Mouse (Mus musculus): ENCODE results near the gene Padi2.

Gene Padi2

DNA sequence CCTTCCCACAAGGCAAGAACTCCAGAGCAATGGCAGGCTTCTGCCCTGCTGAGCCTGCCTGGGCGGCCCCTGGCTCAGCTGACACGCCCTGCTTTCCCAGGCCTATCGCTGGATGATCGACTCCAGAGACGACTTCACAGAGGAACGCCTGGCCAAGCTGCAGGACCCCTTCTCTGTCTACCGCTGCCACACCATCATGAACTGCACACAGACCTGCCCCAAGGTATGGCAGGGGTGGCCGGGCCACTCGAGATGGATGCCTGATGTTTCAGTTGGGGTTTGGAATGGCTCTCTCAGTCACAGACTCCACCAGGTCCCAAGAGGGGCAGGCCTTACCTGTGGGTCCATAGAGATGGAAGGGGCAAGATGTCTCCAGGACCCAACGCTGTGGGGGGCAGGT lies 71.1 kb downstream of the Padi2 start:
- in situ Hi-C loops (cut with MboI; ENCODE audit: unreplicated experiment in 2 of 2) = no loop called here

DNA sequence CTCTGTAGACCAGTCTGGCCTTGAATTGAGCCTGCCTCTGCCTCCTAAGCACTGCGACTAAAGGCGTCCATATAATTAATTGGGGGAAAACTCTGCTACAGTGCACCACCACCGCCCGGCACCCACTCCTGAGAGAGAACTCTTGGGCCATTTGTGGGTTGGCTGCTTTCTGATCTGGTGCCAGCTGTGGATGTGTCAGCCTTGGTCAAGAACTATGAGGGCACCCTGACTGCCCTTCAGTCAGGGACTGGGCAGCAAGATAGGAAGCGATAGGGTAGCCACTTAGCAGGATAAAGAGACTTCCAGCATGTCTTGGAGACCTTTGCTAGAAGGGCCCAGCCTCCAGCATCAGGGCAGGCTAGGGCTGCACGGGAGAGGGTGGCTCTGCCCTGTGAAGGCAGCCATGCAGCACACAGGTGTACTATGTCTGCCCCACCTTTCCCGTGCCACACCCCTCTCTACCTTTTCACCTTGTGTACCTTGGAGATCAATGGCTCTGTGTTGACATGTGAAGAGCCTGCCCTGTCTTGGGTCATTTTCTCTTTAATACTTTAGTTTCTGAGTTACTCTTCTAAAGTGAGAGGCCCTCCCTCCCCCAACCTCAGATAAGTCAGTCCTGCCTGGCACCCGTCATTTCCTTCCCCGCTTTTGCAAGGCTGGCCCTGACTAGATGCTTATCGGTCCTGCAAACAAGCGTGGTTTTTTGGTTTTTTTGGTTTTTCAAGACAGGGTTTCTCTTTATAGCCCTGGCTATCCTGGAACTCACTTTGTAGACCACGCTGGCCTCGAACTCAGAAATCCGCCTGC lies 71.9 kb downstream of the Padi2 start:
- in situ Hi-C loops (cut with MboI; ENCODE audit: unreplicated experiment in 2 of 2) = no loop called here

DNA sequence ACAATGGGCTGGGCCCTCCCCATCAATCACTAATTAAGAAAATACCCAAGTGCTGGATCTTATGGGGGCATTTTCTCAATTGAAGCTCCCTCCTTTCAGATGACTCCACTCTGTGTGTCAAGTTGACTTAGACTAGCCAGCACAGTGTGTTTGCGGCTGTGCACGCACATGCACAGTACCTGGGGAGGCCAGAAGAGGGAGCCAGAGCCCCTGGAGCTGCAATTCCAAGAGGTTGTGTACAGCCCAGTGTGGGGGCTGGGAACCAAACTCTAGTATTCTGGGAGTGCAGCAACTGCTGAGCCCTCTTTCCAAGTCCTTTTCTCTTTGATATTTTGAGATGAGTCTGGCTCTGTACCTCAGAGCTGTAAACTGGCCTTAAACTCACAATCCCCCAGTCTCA lies 75.5 kb downstream of the Padi2 start:
- in situ Hi-C loops (cut with MboI; ENCODE audit: unreplicated experiment in 2 of 2) = no loop called here

DNA sequence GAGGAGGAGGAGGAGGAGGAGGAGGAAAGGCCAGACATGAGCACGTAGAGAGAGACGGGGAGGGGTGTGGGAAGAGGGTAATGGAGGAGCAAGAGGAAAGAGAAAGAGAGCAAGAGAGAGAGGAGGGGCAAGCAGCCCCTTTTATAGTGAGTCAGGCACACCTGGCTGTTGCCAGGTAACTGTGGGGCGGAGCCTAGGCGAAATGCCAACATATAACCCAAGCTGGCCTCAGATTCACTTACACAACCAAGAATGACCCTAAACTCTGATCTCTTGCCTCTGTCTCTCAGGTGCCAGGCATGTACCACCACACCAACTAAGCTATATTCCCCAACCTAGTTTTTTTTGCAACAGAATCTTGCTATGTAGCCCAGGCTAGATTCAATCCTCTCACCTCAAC lies 76.7 kb downstream of the Padi2 start:
- in situ Hi-C loops (cut with MboI; ENCODE audit: unreplicated experiment in 2 of 2) = no loop called here

DNA sequence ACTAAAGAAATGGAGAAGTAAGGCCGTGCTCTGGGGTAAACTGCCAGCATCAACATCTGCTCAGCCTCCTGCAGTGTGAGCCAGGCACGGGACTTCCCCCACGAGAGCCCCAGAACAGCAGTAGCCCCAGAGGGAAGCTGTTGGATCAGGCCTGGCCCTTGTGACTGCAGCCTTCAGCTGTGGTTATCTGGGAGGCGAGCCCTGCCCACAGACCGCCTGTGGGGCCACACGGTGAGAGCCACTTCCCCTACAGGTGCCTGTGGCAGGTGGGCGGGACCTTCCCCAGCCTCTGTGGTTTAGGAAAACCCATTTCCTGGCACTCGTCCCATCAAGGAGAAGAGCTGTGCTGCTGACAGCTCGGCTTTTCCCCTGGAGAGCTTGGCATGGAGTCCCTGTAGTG lies 77.3 kb downstream of the Padi2 start:
- in situ Hi-C loops (cut with MboI; ENCODE audit: unreplicated experiment in 2 of 2) = no loop called here

DNA sequence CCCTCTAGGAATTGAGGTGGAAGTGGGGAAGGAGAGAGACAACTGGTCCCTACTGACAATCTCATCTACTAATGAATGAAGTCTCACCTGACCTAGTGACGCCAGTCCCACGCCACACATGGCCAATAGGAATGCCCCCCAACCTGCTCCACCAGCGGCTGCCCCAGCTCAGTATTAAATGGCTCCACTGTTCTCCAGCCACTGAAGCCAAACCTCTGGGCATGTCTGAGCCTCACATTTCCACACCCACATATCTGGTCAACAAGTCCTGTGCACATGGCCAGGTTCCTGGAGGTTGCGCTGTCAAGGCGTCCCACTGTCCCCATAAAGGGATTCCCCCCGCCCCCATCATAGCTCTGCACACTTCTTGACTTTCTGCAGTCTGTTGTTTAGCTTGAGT lies 78.4 kb downstream of the Padi2 start:
- in situ Hi-C loops (cut with MboI; ENCODE audit: unreplicated experiment in 2 of 2) = no loop called here

DNA sequence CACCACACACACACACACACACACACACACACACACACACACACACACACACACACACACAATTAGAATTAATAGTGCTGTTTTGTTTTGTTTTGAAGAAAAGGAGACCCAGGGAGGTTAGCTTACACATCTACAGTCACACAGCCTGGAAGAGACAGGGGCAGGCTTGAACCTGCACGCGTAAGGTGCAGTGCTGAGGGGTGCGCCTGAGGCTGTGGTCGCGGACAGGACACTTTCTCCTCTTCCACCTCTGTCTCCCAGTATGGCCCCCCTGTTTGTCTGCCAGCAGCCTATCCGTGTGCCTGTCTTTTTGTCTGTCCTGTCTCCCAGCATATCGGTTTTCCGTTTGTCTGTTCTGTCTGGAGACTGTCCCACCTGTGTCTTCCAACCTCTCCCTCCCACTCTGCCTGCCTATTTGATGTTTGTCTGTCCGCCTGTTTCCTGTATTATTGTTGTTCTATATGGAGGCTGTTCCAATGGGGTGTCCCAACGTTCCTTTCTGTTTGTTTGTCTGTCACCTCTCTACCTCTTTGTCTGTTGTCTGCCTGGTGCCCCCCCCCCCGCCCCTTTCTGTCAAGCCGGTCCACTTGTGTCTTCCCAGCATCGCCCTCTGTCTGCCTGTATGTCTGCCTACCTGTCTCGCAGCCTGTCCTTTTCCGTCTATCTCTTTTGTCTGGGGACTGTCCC lies 80.0 kb downstream of the Padi2 start:
- in situ Hi-C loops (cut with MboI; ENCODE audit: unreplicated experiment in 2 of 2) = no loop called here

DNA sequence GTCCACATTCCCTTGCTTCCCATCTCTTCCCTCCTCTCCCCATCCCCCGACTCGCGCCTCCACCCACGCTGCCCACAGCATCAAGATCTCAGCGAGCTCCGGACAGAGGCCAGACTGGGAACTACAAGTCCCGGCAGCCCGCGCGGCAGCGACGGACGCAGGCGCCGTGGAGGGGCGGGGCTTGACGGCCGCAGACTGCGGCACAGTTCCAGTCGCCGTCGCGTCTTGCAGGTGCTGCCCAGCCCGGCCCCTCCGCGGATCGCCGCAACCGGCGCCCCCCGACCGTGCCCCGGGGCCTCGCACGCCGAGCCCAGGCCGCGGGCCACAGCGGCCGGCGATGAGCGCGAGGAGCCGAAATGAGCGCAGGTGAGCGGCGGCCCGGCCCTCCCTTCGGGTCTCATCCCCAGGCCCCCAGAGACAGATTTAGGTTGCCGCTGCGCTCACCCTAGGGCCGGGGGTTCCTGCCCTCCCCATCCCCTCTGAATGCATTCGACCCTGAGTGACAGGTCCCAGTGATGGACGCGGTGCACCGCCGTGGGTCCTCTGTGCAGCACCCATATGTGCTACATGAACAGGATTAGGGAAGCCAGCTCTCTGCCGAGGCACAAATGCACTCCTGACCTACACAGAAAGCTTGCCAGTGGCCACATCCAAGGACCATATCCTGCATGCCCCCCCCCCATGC lies 80.7 kb downstream of the Padi2 start, which contains the start of gene Atp13a2:
Atp13a2 (plus strand) TSS at position 163 of the 685 bp plus-strand sequence.
- in situ Hi-C loops (cut with MboI; ENCODE audit: unreplicated experiment in 2 of 2) = no loop called here

DNA sequence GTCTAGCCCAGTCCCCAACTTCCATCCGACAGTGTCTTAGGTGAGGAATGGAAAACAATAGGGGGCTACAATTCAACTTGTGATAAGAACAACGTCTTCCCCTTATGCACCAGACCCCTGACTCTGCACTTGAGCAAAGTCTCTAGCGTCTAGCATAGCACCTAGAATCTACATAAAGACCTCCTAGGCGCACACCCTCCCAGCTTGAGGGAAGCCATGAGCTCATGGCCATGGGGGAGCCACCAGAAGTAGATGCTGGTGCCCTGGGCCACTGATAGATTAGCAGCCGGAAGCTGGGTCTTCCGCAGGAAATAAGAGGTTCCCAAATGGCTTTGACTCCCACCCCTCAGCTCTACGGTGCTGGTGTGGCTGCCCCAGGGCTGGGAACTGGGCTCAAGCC lies 81.3 kb downstream of the Padi2 start:
- in situ Hi-C loops (cut with MboI; ENCODE audit: unreplicated experiment in 2 of 2) = no loop called here

DNA sequence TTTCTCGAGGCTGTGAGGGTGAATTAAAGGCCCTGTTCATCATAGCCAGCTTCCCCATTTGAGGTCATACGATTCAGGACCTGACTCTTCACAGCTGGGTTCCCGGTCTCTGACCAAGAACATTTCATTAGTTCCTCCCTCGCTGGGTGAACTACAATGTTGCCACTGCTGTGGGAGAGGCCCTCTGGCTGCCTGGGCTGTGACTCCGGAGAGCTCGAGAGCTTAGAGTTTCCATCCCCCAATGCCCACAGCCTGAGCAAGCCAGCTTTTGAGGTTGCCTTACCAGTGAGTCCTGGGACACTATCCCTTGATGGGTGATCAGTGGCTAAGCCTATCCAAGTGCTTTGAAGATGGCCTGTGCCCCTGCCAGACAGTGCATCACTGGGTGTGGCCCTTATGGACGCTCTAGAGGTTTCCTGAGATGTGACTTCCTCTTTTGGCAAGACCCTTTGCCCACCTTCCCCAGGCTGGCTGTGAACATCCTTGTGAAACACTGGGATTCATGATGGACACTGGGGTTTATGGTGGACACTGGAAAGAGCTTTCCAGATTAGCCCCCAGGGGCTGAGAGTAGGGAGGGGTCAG lies 82.7 kb downstream of the Padi2 start:
- in situ Hi-C loops (cut with MboI; ENCODE audit: unreplicated experiment in 2 of 2) = no loop called here

DNA sequence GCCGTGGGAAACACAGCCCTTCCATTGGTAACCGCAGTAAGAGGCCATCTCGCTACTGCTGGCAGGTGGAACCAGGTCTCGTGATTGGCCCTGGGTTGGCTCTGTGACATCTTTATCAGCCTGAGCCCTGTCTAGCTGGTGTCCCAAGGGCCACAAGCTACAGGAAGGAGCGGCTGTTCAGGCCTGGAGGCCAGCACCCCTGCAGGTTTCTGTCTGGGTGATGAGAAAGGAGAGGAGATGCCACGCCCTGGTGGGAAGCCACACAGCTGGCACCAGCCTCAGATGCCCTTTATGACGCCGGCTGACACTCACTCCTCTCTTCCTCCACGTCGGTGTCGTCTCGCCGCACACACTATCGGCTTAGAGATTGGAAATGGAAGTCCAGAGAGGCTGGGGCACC lies 83.3 kb downstream of the Padi2 start:
- in situ Hi-C loops (cut with MboI; ENCODE audit: unreplicated experiment in 2 of 2) = no loop called here

DNA sequence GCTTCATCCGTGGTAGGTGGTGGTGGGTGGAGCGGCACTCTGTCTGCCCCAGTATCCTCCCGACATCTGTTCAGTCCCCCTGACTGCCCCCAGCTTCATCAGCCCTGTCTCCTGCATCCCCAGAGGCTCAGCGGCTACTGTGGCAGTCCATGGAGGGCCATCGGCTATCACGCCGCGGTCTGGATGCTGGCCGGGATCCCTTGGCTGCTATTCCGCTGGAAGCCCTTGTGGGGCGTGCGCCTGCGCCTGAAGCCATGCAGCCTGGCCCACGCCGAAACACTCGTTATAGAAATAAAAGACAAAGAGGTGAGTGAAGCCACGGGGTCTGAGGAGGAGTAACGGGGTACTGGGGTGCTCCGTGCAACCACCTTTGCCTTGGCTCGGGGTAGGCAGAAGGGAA lies 86.1 kb downstream of the Padi2 start:
- in situ Hi-C loops (cut with MboI; ENCODE audit: unreplicated experiment in 2 of 2) = no loop called here

DNA sequence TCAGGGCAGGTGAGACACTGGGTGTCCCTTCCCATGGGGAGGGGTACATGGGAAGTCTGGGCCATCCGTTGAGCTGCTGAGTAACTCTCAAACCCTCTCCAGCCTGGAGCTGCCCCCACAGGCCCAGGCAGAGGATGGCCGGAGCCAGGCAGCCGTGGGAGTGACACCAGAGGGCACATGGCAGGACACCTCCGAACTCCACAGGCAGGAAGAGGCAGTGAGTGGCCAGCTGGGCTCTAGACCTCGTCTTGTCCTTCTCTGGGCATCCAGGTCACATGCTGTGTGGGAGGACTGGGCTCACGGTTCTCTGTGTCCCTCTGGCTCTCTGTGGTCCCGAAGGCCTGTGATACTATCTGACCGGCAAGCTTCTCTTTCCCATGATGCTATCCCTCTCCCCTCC lies 87.7 kb downstream of the Padi2 start:
- in situ Hi-C loops (cut with MboI; ENCODE audit: unreplicated experiment in 2 of 2) = no loop called here

DNA sequence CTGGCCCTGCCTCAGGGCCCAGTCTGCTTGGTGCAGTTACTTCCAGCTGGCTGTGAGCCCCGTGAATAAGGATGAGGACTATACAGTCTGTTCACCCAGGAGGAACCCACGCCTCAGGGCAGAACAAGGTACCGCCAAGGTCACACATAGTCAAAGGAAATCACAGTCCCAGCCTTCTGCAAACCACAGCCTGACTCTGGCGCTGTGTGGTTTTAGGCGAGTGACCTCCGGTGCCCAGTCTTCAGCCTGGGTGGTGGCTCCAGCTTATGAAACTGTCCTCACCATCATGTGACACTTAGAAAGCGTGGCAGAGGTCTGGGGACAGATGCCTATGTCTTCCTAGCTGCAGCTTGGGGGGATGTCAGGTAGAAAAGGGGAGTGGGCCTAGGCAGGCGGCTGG lies 89.7 kb downstream of the Padi2 start:
- in situ Hi-C loops (cut with MboI; ENCODE audit: unreplicated experiment in 2 of 2) = no loop called here

DNA sequence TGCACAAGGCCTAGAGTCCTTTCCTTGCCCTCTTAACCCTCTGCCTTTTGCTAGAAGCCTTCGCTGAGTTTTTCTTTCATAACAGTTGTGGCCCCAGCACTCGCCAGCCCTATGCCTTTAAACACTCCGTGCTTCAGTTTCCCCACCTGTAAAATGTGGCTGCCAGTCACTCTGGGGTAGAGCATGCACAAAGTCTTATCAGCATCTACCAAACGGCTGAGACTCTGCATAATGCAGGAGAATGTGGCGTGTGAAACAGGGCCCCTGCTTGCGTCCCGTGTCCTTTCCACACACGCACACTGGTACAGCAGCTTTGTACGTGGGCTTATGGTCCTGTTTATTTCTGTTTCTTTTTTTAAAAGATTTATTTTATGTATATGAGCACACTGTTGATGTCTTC lies 90.7 kb downstream of the Padi2 start:
- in situ Hi-C loops (cut with MboI; ENCODE audit: unreplicated experiment in 2 of 2) = no loop called here

All from v-Abl transformed pro-B cells (cell line).